Mouse (Mus musculus): ENCODE measurements around the gene Trim71.

- no peak for TF ChIP-seq CTCF (IDR thresholded peaks at IDR 0.05; ENCODE audit: insufficient read depth, low read depth, low read length)
- no peak for TF ChIP-seq POLR2A (IDR thresholded peaks at IDR 0.05; ENCODE audit: insufficient read depth, low read depth, low read length)
These were observed 4.0 kb downstream of the Trim71 start for GRCm38 (mm10) chr9:114560141-114560540.

Measured in olfactory bulb, adult 2 months (tissue).